Mouse (Mus musculus) megakaryocyte-erythroid progenitor cell, adult 5-6 weeks (primary cell): ENCODE results near the gene Slamf8. TPM values are rescaled to one million over a fixed set of nuclear protein-coding genes. Genes with fewer than 3 reads are reported as not detected.

Source experiments
- ATAC-seq: replicated peaks from 2 replicates; pipeline ENCODE4 v1.8.0; 2016; ENCODE audit warnings: mild to moderate bottlenecking, inconsistent platforms; ENCODE audit not compliant: severe bottlenecking, poor library complexity, low FRiP score, low TSS enrichment
- total RNA-seq, 2 experiments: library from RNA; stranded (forward) in 1 of 2; stranded (reverse) in 1 of 2; fragments of 200-1000, 215-1000 nt in 1 of 2; fragments of >200 nt in 1 of 2; fragmentation: Nextera tagmentation in 1 of 2; gene quantifications; 2 replicates each; pipeline ENCODE4 v1.2.3; 2014 to 2017

The Slamf8 gene
- total RNA-seq, 2 experiments from 2014 or later, result not detected

- ATAC-seq, result no peak
Measured at GRCm38 (mm10) chr1:172546062-172546461, 44.3 kb downstream of the Slamf8 start.

- no peak for ATAC-seq
Measured at GRCm38 (mm10) chr1:172540283-172540820, 50.0 kb downstream of the Slamf8 start.

DNA sequence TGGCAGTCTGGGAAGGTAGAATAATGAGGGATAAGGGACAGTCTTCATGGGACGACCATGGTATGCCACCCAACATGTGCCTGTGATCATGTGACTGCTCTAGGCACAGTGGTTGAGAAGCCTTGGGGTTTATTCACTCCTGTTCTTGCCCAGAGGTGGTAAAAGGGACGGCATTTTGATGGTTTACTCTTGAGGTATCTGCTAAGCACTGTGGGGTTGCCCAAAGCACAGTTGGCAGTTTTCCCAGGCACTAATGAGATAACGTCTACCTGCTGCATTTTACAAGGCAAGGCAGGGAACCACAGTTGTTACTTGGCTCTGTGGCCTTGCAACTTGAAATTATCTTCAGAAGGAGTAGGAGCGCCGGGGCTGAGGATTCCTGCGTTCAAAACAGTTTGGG is 50.5 kb downstream of the Slamf8 start:
- 0 out of 2 replicates have a peak, but pooled peaks have one; percentile 16 for ATAC-seq

GRCm38 (mm10) chr1:172535116-172535515 is 55.3 kb downstream of the Slamf8 start:
- no peak for ATAC-seq

DNA sequence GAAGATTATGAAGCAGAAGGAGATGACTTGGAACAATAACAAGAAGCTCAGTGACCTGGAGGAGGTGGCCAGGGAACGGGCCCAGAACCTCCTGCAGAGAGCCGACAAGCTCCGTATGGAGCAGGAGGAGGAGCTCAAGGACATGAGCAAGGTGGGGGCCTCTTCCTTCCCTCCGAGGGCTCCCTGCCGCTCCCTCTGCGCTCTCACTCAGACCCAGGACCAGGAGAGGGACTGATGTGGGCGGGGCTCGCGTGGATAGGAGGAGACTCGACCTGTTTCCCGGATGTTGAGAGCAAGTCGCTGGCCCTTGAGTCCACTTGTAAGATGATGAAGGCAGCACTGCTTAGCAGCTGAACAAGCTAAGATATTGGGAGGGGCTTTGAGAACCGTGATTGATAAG is 57.8 kb downstream of the Slamf8 start:
- no peak for ATAC-seq

Other genes starting within 250 kb of the Slamf8 start
- not detected in 2 replicates for gene Kcnj10, start 249.4 kb downstream of the Slamf8 start, total RNA-seq (2014; fragmentation: Nextera tagmentation)
- gene Kcnj10, start 249.4 kb downstream of the Slamf8 start, total RNA-seq (2017), result 0.15 and 0.75 TPM in 2 replicates
- gene Pigm, start 214.0 kb downstream of the Slamf8 start, total RNA-seq (2014; fragmentation: Nextera tagmentation), result 12.9 and 18.2 TPM in 2 replicates
- gene Pigm, start 214.0 kb downstream of the Slamf8 start, total RNA-seq (2017), result 16.4 and 16.8 TPM in 2 replicates
- not detected in 2 replicates for gene Slamf9, start 115.2 kb downstream of the Slamf8 start, total RNA-seq (2014; fragmentation: Nextera tagmentation)
- gene Slamf9, start 115.2 kb downstream of the Slamf8 start, total RNA-seq (2017), result not detected in 2 replicates
- not detected in 2 replicates for gene Igsf9, start 108.8 kb downstream of the Slamf8 start, total RNA-seq (2014; fragmentation: Nextera tagmentation)
- 0.09 TPM in 1 of 2 replicates, not detected in the other for gene Igsf9, start 108.8 kb downstream of the Slamf8 start, total RNA-seq (2017)
- 244 and 269 TPM in 2 replicates for gene Tagln2, start 90.5 kb downstream of the Slamf8 start, total RNA-seq (2014; fragmentation: Nextera tagmentation)
- 147 and 171 TPM in 2 replicates for gene Tagln2, start 90.5 kb downstream of the Slamf8 start, total RNA-seq (2017)
- gene Cfap45, start 69.8 kb downstream of the Slamf8 start, total RNA-seq (2014; fragmentation: Nextera tagmentation), result not detected in 2 replicates
- 0.75 TPM in 1 of 2 replicates, not detected in the other for gene Cfap45, start 69.8 kb downstream of the Slamf8 start, total RNA-seq (2017)
- not detected in 2 replicates for gene Vsig8, start 34.6 kb downstream of the Slamf8 start, total RNA-seq (2014; fragmentation: Nextera tagmentation)
- not detected in 2 replicates for gene Vsig8, start 34.6 kb downstream of the Slamf8 start, total RNA-seq (2017)
- not detected in 2 replicates for gene Fcrl6, start 12.0 kb upstream of the Slamf8 start, total RNA-seq (2014; fragmentation: Nextera tagmentation)
- gene Fcrl6, start 12.0 kb upstream of the Slamf8 start, total RNA-seq (2017), result not detected in 2 replicates
- gene Dusp23, start 42.4 kb upstream of the Slamf8 start, total RNA-seq (2014; fragmentation: Nextera tagmentation), result 2.7 and 8.0 TPM in 2 replicates
- 0.76 and 1.6 TPM in 2 replicates for gene Dusp23, start 42.4 kb upstream of the Slamf8 start, total RNA-seq (2017)
- gene Crp, start 107.5 kb upstream of the Slamf8 start, total RNA-seq (2014; fragmentation: Nextera tagmentation), result not detected in 2 replicates
- not detected in 2 replicates for gene Crp, start 107.5 kb upstream of the Slamf8 start, total RNA-seq (2017)